Mouse (Mus musculus) testis, postnatal 10 days (tissue): ENCODE measurements around the gene Rpsa.

Experiments
- DNase-seq: peaks from one replicate; pipeline ENCODE4 v3.0.0; 2021; ENCODE audit warnings: low spot score

Gene Rpsa

GRCm38 (mm10) chr9:120113456-120113855 is 14.0 kb upstream of the Rpsa start:
- no peak for DNase-seq

- peak; percentile 55 for DNase-seq
These were observed 13.3 kb upstream of the Rpsa start for GRCm38 (mm10) chr9:120114051-120114788.

- no peak for DNase-seq
These were observed 12.7 kb upstream of the Rpsa start for GRCm38 (mm10) chr9:120114789-120115151.

DNA sequence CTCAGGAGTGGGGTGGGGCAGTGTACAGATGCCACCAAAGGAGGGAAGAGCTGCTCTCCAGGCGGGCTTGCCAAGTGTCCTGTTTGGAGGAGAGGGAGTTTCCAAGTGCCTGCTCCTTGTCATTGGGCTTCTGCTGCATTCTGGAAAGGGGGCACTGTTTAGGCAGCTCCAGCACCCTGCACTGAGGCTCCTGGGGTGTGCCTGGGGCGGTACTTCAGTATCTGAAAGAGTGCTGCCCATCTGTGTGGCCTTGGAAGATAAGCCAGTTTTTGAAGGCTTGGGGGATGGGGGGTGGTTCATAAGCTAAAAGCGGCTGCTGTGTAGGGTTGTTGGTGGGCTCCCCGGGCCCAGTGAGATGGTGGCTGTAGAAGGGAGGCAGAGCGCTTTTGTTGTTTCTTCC is 11.9 kb upstream of the Rpsa start:
- DNase-seq: peak; percentile 37

- DNase-seq: no peak
These were observed 11.3 kb upstream of the Rpsa start for GRCm38 (mm10) chr9:120116184-120116624.

DNA sequence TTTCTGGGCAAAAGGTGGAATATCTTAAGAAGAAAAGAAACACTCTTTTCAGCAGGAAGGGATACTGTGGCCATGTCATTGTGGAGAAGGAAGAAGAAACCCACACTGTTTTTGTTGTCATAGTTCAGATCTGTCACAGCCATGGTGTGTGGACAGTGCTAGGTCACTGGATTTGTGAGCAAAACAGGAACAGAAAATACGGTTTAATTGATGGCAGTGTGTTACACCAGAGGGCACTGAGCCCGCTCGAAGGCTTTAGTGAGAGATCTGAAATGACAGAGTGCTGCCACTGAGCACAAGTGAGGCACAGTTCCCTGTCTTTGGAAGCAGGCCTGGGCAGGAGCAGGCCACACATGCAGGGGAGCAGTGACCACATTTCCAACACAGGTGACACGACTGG is 9.3 kb upstream of the Rpsa start:
- DNase-seq: peak; percentile 36

DNA sequence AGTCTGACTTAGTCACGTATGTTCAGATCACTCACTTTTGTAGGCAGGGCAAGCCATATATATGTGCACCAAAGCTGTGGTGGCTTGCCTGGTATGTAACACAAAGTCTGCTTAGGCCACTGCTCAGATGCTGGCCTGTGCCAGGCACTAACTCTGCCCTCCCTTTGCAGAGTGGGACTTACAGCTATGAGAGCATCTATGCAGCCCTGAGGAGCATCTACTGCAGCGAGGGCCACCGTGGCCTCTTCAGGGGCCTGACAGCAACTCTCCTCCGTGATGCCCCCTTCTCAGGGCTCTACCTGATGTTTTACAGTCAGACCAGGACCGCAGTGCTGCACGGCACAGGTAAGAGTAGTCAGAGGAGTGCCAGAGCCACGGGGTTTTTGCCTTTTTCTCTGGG is 7.0 kb upstream of the Rpsa start:
- no peak for DNase-seq

- no peak for DNase-seq
These were observed 621 bp upstream of the Rpsa start for GRCm38 (mm10) chr9:120126868-120127267.

GRCm38 (mm10) chr9:120129276-120129675 is 1.8 kb downstream of the Rpsa start:
- DNase-seq: no peak

- no peak for DNase-seq
These were observed 4.3 kb downstream of the Rpsa start for GRCm38 (mm10) chr9:120131784-120132288.

- DNase-seq: no peak
These were observed 5.7 kb downstream of the Rpsa start for GRCm38 (mm10) chr9:120132980-120133754.

DNA sequence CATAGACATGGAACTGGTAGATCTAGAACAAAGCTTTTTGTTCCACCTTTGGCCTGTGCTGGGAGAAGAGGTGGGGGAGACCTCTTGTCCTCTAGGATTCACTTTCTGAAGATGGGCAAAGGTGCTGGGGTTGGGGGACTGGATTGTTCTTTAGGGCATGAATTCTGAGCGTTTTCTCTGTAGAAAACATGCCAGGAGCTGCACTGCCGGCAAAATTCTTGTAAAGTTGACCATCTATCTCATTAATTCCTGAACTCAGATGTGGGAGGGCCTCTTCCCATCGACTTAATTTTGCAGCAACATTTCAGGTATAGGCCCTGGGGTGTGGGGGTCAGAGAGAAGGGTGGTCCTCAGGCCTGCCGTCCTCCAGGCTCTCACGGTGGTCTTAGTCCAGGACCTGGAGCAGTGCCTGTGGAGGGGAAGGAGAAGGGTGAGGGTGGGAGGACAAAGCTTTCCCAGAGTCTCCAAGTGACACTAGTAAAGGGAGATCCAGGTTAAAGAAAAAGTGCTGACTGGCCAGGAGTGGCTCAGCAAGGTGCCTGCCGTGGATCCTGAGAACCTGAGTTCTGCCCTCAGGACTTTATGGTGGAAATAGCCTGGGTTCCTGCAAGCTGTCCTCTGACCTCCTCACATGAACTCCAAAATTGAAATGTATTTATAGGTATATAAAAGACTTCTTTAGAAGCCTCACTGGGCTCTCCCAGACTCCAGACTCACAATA is 6.4 kb downstream of the Rpsa start:
- DNase-seq: no peak

DNA sequence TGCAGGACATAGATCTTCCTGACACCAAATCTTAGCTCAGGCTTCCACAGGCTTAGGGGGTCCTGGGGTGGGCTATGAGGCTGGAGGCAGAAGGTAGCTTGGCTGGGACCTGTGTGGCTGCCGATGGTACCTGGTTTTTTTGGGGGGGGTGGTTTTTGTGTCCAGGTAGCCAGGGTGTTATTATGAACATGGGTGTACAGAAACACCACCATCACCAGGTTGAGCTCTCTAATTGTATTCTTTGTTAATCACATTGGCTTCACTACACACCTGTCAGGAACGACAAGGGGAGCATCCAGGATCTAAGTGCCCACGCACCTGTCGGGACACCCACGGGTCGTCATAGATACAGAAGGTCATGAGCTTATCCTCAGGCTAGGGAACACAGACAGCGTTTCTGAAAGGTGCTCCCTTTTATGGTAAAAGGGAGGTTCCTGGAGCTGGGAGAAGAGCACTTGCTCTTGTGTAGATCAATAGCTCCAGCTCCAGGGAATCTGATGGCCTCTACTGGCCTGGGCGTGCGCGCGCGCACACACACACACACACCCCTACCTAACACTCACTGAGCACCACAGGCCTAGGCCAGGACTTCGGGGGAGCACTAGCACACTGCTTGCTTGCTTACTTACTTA is 7.2 kb downstream of the Rpsa start:
- no peak for DNase-seq

GRCm38 (mm10) chr9:120135454-120135853 is 8.0 kb downstream of the Rpsa start:
- DNase-seq: no peak

DNA sequence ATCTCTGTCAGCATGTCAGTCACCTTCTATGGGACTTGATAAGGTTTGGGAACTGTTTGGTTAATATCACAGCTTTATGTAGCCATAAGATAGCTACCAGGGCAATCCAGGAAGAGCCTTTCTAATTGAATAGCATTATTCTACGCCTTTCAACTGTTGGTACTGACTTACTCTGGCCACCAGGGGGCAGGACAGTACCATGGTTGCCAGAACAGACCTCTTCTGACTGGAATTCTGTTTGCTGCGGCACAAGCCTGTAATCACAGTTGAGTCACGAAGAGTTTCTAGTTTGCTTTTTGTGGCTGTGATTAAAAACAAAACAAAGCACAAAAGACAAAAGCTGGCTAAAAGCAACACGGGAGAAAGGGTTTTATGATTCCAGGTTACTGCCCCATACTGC is 13.2 kb downstream of the Rpsa start:
- peak; percentile 92 for DNase-seq

GRCm38 (mm10) chr9:120144474-120144873 is 17.0 kb downstream of the Rpsa start:
- no peak for DNase-seq

DNA sequence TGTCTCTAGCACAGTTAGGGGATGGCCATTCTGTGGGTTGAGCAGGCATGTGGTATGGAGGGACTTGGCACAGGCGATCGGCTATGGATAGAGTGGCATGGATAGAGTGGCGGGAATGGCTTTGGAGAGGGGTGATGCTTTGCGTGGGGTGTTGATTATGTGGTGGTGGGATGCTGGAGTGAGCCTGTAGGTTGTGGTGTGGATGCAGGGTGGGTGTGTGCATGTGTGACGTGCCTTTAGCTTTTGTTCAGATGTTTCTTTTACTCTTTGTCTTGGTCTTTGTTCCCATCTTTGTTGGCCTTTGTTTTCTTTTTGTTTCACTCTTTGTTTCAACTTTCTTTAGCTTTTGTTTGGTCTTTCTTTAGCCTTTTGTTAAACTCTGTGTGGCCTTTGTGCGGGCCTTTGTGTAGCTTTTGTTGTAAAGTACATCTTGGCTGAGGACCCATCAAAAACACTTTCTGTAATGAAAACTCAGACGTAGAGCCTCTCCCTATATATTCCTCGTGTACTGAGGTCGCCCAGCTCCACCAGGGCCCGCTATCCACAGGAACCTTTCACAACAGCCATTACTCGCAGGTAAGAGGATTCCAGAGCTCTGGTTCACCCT is 21.8 kb downstream of the Rpsa start, which contains the start of gene Mobp:
Gene Mobp (plus strand): TSS at position 486 of the 607 bp plus-strand sequence.
- no peak for DNase-seq

- no peak for DNase-seq
These were observed 23.7 kb downstream of the Rpsa start for GRCm38 (mm10) chr9:120151152-120151551.

- no peak for DNase-seq
These were observed 24.5 kb downstream of the Rpsa start for GRCm38 (mm10) chr9:120151906-120152399.

GRCm38 (mm10) chr9:120158047-120158446 is 30.6 kb downstream of the Rpsa start:
- DNase-seq: no peak

DNA sequence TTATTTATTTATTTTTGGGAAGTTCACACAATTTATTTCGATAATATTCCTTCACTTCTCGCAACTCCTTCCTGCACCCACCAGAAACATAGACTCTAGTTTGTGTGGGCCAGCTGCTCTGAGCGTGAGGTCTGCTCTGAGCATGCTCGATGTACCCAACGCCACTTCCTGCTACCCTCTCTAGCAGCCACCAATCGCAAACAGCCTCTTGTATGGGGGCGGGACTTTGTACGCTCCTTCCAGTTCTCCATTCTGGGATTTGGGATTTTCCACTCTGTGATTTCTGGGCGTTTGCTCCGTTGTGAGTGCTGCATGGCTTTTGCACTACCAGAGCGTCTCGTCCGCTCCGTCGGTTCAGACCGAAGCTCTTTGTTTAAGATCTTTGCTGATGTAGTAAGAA is 36.4 kb downstream of the Rpsa start:
- no peak for DNase-seq
